Mouse (Mus musculus) limb, embryonic 11.5 days (tissue): ENCODE measurements around the gene Mtmr3. TPM values are rescaled to one million over a fixed set of nuclear protein-coding genes. Genes with fewer than 3 reads are reported as not detected.
A peak's percentile ranks its signal among the peaks of the same experiment; 100 is the strongest.

Experiments used
- ATAC-seq: fragments of 200-750 bp; cut with Nextera tagmentation; 2 replicates; pipeline ENCODE4 v1.8.0; 2017; ENCODE audit warnings: low read depth; ENCODE audit not compliant: insufficient number of reproducible peaks, low FRiP score, low TSS enrichment
- DNase-seq: peaks from one replicate; pipeline ENCODE4 v3.0.0-alpha.2; 2015; ENCODE audit warnings: low spot score
- H3K27ac ChIP-seq: fragments of 300-500 bp; sonication (generic); replicated peaks from 2 replicates; pipeline ENCODE4 v1.5.1; 2014; ENCODE audit warnings: low read depth, mild to moderate bottlenecking, low read length
- H3K27me3 ChIP-seq: fragments of 300-500 bp; sonication (generic); 2 replicates; pipeline ENCODE4 v1.6.1; 2014; ENCODE audit warnings: mild to moderate bottlenecking, low read length, mixed read lengths; ENCODE audit not compliant: control insufficient read depth, insufficient read depth
- H3K36me3 ChIP-seq: fragments of 300-500 bp; sonication (generic); 2 replicates; pipeline ENCODE4 v1.6.1; 2014; ENCODE audit warnings: mild to moderate bottlenecking, low read length, moderate library complexity, mixed read lengths; ENCODE audit not compliant: control insufficient read depth, insufficient read depth
- H3K4me1 ChIP-seq: fragments of 300-500 bp; sonication (generic); 2 replicates; pipeline ENCODE4 v1.6.1; 2014; ENCODE audit warnings: low read length, mixed read lengths; ENCODE audit not compliant: control insufficient read depth, insufficient read depth
- H3K4me2 ChIP-seq: fragments of 300-500 bp; sonication (generic); 2 replicates; pipeline ENCODE4 v1.6.1; 2014; ENCODE audit warnings: low read depth, mild to moderate bottlenecking, moderate library complexity; ENCODE audit not compliant: severe bottlenecking
- H3K4me3 ChIP-seq: fragments of 300-500 bp; sonication (generic); 2 replicates; pipeline ENCODE4 v1.5.1; 2014; ENCODE audit warnings: low read depth, low read length
- H3K9ac ChIP-seq: fragments of 300-500 bp; sonication (generic); 2 replicates; pipeline ENCODE4 v1.6.1; 2014; ENCODE audit warnings: mild to moderate bottlenecking, low read length
- H3K9me3 ChIP-seq: fragments of 300-500 bp; sonication (generic); 2 replicates; pipeline ENCODE4 v1.6.1; 2016; ENCODE audit warnings: low read length; ENCODE audit not compliant: control insufficient read depth
- WGBS: fragments of 180-500 bp; shearing (Covaris S2); extraction: QIAGEN DNeasy Blood & Tissue Kit; methylation state at CpG from one replicate; pipeline ENCODE4 v1.1.7; 2014; 5-methylcytosine and 5-hydroxymethylcytosine counted together
- polyA plus RNA-seq: library from polyadenylated mRNA; unstranded; fragments of >200 nt; fragmentation: Nextera tagmentation; extraction: Ambion mirVana; gene quantifications from 2 replicates; pipeline ENCODE4 v1.2.1, GENCODE M21; 2014

Gene Mtmr3
- polyA plus RNA-seq, 1 experiment from 2014 or later, result 26.2 TPM

DNA sequence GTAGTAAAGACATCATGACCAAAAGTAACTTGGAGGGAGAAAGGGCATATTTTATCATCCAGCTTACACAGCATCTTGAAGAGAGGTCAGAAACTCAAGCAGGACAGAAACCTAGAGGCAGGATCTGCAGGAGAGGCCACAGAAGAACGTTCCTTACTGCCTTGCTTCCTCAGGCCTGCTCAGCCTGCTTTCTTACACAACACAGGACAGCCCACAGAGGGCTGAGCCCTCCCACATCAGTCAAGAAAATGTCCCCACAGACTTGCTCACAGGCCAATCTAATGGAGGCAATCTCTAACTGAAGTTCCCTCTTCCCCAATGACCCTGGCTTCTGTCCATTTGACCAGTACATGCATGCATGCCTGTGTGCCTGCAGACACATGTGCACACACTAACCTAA is 152.4 kb downstream of the Mtmr3 start:
- no peak overlapping the region for H3K27ac ChIP-seq
- no peak overlapping the region for H3K9ac ChIP-seq

DNA sequence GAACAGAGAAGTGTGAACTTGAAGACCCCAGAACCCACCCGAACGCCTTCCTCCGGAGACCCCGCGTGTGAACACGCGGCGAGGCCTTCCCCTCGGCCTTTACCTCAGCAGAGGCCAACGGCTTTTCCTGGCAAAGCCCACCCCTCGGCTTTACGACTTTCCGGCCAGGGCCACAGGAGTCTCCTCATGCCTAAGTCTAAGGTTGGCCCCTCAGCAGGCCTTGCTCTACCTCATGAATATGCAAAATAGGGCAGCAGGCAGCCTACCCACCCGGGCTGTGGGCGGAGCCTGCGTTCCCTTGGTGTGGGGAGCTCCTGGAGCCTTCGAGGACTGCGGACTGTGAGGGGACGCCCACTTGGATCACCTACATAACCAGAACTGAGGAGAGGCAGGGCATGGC is 153.7 kb downstream of the Mtmr3 start, which contains the start of gene Hormad2:
Gene Hormad2 (minus strand): TSS at position 128 of the 400 bp plus-strand sequence.
- Histone ChIP-seq H3K4me3 (no peak within 1 kb of the TSS), H3K9me3 (no peaks in the 10 kb centered on the region), H3K27ac (no peak within 1 kb of the TSS), H3K4me2 (no peak within 1 kb of the TSS), H3K9ac (no peak within 1 kb of the TSS), H3K4me1 (0 out of 2 replicates have a peak, but pooled peaks cover 2% of the 10 kb centered on the region), H3K27me3 (no peaks in the 10 kb centered on the region), H3K36me3 (no peaks in the 10 kb centered on the region)
- 39% methylated on average over 19 of the region's 19 CpGs for WGBS
- DNase-seq (peak; percentile 25), ATAC-seq (no peak)

More for the DNA sequence above, 152.4 kb downstream of the Mtmr3 start:
- ATAC-seq, result no peak
- H3K27me3 ChIP-seq, result no peaks in the 10 kb centered on the region
- WGBS, result 23% methylated on average over 1 of the region's 1 CpGs
- no peak for DNase-seq
- no peak overlapping the region for H3K4me2 ChIP-seq
- no peak overlapping the region for H3K4me3 ChIP-seq
- no peaks in the 10 kb centered on the region for H3K9me3 ChIP-seq
- H3K36me3 ChIP-seq, result no peaks in the 10 kb centered on the region
- H3K4me1 ChIP-seq, result 0 out of 2 replicates have a peak, but pooled peaks cover 2% of the 10 kb centered on the region

DNA sequence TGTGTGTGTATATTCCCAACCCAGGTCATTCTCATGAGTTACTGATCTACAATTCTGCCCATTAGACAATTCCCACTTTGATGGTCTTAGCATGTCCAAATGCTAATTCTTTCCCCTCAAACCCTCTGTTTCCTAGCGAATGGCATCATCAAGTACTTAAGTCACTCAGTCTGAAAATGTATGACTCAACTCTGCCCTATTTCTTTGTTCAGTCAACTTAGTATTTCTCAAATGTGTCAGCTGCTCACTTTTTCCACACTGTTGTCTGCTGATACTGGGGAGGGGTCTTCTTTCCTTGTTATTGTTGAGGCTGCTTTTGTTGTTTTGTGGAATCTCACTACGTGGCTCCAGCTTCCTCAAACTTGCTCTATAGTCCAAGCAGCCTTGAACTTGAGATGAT is 156.5 kb downstream of the Mtmr3 start:
- H3K9me3 ChIP-seq, result no peaks in the 10 kb centered on the region
- no peak overlapping the region for H3K9ac ChIP-seq
- H3K4me1 ChIP-seq, result 0 out of 2 replicates have a peak, but pooled peaks cover 2% of the 10 kb centered on the region
- 71% methylated on average over 2 of the region's 2 CpGs for WGBS
- no peak overlapping the region for H3K27ac ChIP-seq
- H3K4me3 ChIP-seq, result no peak overlapping the region
- H3K4me2 ChIP-seq, result no peak overlapping the region
- no peaks in the 10 kb centered on the region for H3K27me3 ChIP-seq
- DNase-seq, result no peak
- no peaks in the 10 kb centered on the region for H3K36me3 ChIP-seq
- ATAC-seq, result no peak

DNA sequence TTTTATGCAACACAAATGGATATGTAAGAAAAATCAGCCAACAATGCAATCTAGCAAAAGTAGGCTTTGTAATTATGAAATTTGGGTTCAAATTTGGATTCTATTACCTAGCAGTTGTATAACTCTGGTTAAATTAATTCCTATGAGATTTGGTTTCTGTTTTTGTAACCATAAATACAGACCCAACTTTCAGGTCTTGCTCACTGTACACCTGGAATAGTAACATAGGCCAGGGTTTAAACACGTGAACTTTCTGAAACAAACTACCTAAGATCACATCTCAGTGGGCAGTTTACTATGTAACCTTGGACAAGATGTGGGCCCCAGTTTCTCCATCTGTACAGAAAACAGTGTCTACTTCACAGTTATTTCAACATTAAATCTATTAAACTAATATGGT is 157.3 kb downstream of the Mtmr3 start:
- Histone ChIP-seq H3K9ac (no peak overlapping the region), H3K27me3 (no peaks in the 10 kb centered on the region), H3K4me2 (no peak overlapping the region), H3K4me1 (0 out of 2 replicates have a peak, but pooled peaks cover 2% of the 10 kb centered on the region), H3K36me3 (no peaks in the 10 kb centered on the region), H3K9me3 (no peaks in the 10 kb centered on the region), H3K4me3 (no peak overlapping the region), H3K27ac (no peak overlapping the region)
- ATAC-seq (no peak), DNase-seq (no peak)
- 90% methylated on average over 1 of the region's 1 CpGs for WGBS

DNA sequence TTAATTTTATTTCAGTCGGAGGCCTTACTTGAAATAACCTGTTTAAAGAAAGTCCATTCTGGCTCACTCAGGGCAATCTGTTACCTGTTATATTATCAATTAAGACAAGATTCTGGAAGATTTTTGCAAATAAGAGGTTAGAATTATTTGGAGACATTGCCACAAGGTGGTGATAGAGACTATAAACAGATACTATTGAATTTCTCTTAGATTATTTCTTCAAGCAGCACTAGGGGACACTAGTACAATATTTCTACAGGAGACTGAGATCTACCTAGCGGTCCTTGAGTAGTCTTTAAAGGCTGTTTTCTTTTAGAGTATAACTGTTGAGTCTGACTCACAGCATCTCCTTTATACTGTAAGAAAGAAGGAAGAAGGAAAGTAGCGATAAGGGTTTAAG is 158.0 kb downstream of the Mtmr3 start:
- Histone ChIP-seq H3K9me3 (no peaks in the 10 kb centered on the region), H3K4me3 (no peak overlapping the region), H3K9ac (no peak overlapping the region), H3K4me2 (no peak overlapping the region), H3K27ac (no peak overlapping the region), H3K4me1 (0 out of 2 replicates have a peak, but pooled peaks cover 2% of the 10 kb centered on the region), H3K36me3 (no peaks in the 10 kb centered on the region), H3K27me3 (no peaks in the 10 kb centered on the region)
- ATAC-seq (no peak), DNase-seq (no peak)
- 84% methylated on average over 3 of the region's 3 CpGs for WGBS

DNA sequence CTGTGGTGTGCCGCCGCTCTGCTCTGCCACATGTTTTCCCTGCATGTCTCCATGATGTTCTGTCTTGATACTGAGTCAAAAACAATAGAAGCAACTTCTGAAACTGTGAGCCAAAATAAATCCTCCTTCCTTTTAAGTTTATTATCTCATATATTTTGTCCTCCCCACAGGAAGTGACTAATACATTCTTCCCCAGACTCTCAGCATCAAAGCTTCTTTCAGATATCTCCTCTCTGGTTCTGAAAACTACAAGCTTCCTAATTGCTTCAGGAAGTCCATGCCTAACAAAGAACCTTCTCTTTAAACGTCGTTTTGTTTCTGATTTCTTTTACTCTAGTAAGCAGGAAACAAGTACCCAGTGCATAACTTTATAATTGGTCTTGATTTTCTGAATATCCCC is 160.2 kb downstream of the Mtmr3 start:
- H3K9me3 ChIP-seq, result no peaks in the 10 kb centered on the region
- WGBS, result 70% methylated on average over 4 of the region's 4 CpGs

More for the DNA sequence above, 160.2 kb downstream of the Mtmr3 start:
- Histone ChIP-seq H3K4me1 (no peaks in the 10 kb centered on the region), H3K4me2 (no peak overlapping the region), H3K27ac (no peak overlapping the region), H3K27me3 (no peaks in the 10 kb centered on the region), H3K9ac (no peak overlapping the region), H3K4me3 (no peak overlapping the region), H3K36me3 (no peaks in the 10 kb centered on the region)
- DNase-seq, result no peak
- ATAC-seq, result no peak

Other genes starting within 250 kb of the Mtmr3 start
- gene Hormad2, start 153.8 kb downstream of the Mtmr3 start, polyA plus RNA-seq, result 0.35 and 0.79 TPM in 2 replicates
- not detected in 2 replicates for gene Gm11032, start 25.2 kb upstream of the Mtmr3 start, polyA plus RNA-seq
- gene Ascc2, start 42.9 kb upstream of the Mtmr3 start, polyA plus RNA-seq, result 39.5 and 40.6 TPM in 2 replicates
- 639 and 641 TPM in 2 replicates for gene Uqcr10, start 109.5 kb upstream of the Mtmr3 start, polyA plus RNA-seq
- gene Zmat5, start 109.8 kb upstream of the Mtmr3 start, polyA plus RNA-seq, result 77.1 and 78.9 TPM in 2 replicates
- gene Cabp7, start 151.9 kb upstream of the Mtmr3 start, polyA plus RNA-seq, result 0.07 and 0.19 TPM in 2 replicates